Mouse (Mus musculus) spleen, postnatal 14 days (tissue): Measurements from ENCODE around the gene Ccl24.
"Not testable (repeated sequence)": the region's sequence is repeated elsewhere in the genome, so short reads cannot be mapped to it uniquely, and the experiment has no call there.

Experiments
- DNase-seq, 2 experiments: peaks; one replicate each; pipeline ENCODE4 v3.0.0; 2021 to 2022; ENCODE audit warnings: low spot score in 2 of 2

Gene Ccl24

GRCm38 (mm10) chr5:135573006-135573405 lies at the start of gene Ccl24:
Ccl24 (minus strand) TSS chr5:135573049.
- DNase-seq, result no peak

DNA sequence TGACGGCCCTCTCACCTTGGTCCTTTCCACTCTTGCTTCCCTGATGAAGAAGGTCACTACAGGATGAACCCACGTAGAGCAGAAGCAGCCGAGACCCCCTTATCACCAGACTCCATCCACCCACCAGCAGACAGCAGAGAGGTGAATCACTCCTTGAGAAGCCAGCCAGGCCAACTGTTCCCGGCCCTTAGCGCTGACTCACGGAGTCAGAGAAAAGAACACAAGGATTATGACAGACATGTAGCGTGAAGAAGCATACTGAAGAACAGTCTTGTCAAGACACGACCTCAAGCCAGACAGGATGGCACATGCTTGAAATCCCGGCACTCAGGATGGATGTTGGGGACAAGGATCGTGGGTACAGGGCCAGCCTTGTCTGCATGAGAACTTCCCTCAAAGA lies 48.9 kb upstream of the Ccl24 start:
- DNase-seq, result no peak

DNA sequence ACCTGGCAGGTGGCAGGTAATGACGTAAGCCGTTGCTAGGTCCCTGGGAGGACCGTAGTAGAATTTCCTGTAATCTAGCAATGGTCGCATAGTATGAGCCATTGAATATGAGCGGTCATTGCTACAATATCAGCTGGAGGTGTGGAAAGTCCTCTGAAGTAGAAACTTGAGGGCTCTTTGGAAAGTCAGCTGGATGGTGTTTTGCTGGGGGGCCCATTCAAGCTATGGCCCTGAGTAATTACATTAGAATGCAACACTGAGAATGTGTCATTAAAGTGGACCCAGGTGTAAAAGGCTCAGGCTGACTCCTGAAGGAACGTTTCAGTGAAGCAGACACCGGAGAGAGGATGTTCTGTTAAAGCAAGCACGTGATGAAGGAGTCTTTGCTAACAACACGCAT lies 47.7 kb upstream of the Ccl24 start:
- DNase-seq, result no peak

- not testable (repeated sequence) for DNase-seq
These were observed 46.9 kb upstream of the Ccl24 start for GRCm38 (mm10) chr5:135619741-135620140.

DNA sequence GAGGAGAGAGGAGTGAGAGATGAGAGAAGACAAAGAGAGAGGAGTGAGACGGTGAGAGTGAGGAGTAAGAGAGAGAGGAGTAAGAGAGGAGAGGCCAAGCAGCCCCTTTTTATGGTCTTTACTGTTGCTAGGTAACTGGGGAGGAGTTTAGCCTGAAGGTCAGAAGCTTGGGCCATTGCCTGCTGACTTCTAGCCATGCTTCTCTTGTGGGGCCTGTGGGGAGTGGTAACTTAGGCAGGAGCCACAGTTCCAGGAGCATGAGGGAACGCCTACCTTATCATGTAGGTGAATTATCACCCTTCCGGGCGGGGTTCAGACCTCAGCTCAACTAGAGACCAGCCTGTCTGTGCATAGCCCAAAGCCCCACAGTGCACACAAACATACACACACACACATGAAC lies 36.9 kb upstream of the Ccl24 start:
- no peak for DNase-seq

DNA sequence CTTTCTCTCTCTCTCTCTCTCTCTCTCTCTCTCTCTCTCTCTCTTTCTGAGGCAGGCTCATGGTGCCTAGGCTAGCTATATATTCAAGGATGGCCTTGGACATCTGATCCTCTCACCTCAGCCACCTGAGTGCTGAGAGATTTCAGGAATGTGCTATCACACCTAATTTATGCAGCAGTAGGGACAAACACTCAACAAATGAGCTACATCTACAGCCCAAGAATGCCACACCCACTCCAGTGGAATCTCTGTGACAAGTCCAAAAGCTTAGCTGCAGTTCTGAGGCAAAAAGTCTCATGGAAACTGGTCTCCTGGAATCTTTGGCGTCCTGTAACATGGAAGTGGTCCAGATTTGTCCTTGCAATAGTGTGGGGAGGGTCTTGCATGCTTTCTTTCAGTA lies 34.7 kb upstream of the Ccl24 start:
- no peak for DNase-seq

DNA sequence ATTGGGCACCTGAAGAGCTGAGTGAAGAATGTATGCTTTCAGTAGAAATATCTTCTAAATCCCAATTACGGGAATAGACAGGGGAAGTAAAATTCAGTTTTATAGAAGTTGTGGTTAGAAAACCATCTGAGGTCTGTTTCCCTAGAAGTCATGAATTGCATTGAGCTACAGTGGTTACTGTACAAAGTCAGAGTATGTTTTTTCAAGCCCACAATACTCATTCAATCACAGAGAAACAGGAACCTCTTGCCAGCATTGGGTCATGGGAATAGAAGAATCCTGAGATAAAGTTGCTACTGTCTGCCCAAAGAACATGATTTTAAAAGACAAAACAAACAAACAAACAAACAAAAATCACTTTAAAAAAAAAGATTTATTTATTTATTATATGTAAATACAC lies 33.9 kb upstream of the Ccl24 start:
- not testable (repeated sequence) for DNase-seq

DNA sequence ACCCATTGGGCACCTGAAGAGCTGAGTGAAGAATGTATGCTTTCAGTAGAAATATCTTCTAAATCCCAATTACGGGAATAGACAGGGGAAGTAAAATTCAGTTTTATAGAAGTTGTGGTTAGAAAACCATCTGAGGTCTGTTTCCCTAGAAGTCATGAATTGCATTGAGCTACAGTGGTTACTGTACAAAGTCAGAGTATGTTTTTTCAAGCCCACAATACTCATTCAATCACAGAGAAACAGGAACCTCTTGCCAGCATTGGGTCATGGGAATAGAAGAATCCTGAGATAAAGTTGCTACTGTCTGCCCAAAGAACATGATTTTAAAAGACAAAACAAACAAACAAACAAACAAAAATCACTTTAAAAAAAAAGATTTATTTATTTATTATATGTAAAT lies 31.8 kb upstream of the Ccl24 start:
- not testable (repeated sequence) for DNase-seq

- DNase-seq, result no peak
These were observed 17.3 kb upstream of the Ccl24 start for GRCm38 (mm10) chr5:135589996-135590784.

GRCm38 (mm10) chr5:135587764-135588163 lies 14.9 kb upstream of the Ccl24 start:
- no peak for DNase-seq

DNA sequence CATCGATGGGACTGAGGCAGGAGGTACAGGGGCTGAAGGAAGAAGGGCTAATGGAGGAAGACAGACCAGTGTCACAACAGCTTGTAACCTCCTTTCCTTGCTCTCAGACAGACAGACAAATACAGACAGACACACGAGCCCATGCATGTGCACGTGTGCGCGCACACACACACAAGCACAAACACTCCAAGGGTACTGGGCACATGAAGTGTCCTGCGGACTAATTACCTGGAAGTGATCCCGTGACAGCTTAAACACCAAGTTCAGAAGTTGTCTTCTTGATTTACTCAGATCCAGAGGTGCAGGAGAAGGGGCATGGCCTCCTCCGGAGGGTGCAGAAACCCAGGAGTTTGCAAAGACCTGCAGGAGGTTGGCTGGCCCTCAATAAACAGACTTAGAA lies 12.8 kb upstream of the Ccl24 start:
- DNase-seq, result no peak

- no peak for DNase-seq
These were observed 9.5 kb upstream of the Ccl24 start for GRCm38 (mm10) chr5:135582330-135582729.

DNA sequence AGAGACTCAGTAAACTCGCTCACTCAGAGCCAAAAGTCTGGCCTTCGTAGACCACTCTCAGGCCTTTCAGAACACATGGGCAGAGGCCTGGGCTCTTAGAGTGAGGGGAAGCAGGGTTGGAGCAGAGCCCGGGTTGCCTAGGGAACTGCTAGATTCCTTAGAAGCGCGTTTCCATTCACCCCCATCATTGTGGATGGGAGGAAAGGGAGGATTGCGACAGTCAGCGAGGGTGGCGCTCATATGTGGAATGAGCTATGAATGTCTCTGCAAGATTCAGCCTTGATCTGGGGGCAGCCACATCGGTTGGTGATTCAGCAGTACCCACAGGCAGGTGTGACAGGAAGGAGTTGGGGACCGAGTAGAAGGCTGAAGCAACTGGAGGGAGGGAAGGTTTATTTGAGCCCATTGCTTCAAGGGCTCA lies 6.5 kb upstream of the Ccl24 start:
- DNase-seq, result no peak

GRCm38 (mm10) chr5:135576055-135576454 lies 3.2 kb upstream of the Ccl24 start:
- no peak for DNase-seq

- DNase-seq, result no peak
These were observed 4.2 kb downstream of the Ccl24 start for GRCm38 (mm10) chr5:135568698-135569097.

- no peak for DNase-seq
These were observed 5.1 kb downstream of the Ccl24 start for GRCm38 (mm10) chr5:135567556-135568265.

DNA sequence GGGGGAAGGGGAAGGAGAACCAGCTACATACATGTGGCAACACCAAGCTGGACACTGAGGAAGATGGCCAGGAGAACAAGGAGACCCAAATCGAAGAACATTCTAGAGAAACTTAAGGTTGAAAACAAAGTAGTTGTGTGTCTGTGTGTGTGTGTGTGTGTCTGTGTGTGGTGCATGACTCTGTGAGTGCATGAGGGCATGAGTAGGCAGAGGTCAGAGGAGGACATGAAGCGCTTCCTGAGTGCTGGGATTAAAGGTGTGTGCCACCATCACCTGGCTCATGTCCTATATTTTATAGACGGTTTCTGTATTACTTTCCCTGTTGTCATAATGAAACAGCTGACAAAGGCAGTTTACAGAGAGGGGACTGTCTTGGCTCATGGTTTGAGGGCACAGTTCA lies 9.4 kb downstream of the Ccl24 start, which contains the start of gene Ccl26:
Ccl26 (minus strand) TSS at position 101 of the 400 bp plus-strand sequence.
- DNase-seq, result no peak

- no peak for DNase-seq
These were observed 15.2 kb downstream of the Ccl24 start for GRCm38 (mm10) chr5:135557671-135558070.

DNA sequence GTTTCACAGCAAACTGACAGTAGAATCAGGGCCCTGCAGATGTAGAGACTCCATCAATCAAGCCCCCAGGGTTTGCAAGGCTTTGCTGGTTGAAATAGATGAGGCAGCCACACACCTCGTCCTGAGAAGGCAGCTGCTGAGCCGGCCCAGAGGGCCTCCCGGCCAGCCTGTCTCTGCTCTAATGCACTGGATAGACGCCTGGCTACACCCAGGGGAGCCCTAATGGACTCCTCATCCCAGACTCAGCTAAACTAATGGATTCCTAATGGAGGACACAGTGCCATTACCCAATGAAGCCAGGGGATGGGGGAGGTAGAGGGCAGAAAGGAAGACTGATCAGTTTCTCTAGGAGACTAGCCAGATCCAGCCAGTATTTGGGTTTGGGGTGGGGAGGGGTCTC lies 15.8 kb downstream of the Ccl24 start:
- no peak for DNase-seq

DNA sequence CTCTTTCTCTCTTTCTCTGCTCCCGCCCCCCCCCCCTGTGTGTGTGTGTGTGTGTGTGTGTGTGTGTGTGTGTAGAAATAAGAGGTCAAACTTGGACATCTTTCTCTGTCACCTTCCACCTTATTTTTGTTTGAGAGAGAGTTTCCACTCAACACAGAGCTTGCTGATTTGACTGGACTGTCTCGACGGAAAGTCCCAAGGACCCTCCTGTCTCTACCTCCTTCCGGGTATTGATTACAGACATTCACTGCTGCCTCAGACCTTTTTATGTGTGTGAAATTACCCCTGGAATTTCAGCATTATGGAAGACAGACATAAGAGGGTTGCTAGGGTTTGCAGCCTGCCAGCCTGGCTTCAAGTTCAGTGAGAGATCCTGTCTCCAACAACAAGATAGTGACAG lies 16.6 kb downstream of the Ccl24 start:
- no peak for DNase-seq

GRCm38 (mm10) chr5:135551591-135551990 lies 21.3 kb downstream of the Ccl24 start:
- DNase-seq, result no peak

GRCm38 (mm10) chr5:135550910-135551309 lies 21.9 kb downstream of the Ccl24 start:
- DNase-seq, result no peak

GRCm38 (mm10) chr5:135547990-135548389 lies 24.9 kb downstream of the Ccl24 start:
- DNase-seq, result no peak
